Mouse (Mus musculus): ENCODE results near the gene Fra10ac1. TPM values are rescaled to one million over a fixed set of nuclear protein-coding genes. Genes with fewer than 3 reads are reported as not detected.

The Fra10ac1 gene
- total RNA-seq, 2 experiments from 2014 or later, result 11.4 to 12.1 TPM

GRCm38 (mm10) chr19:38232516-38232915 is 8.6 kb upstream of the Fra10ac1 start:
- no peak for DNase-seq

- no peak for DNase-seq
Measured at GRCm38 (mm10) chr19:38232087-38232486, 8.1 kb upstream of the Fra10ac1 start.

- no peak for DNase-seq
Measured at GRCm38 (mm10) chr19:38228699-38229098, 4.7 kb upstream of the Fra10ac1 start.

GRCm38 (mm10) chr19:38224685-38225060 is 717 bp upstream of the Fra10ac1 start:
- DNase-seq, result no peak

GRCm38 (mm10) chr19:38223356-38223904 is 526 bp downstream of the Fra10ac1 start:
- DNase-seq, result no peak

GRCm38 (mm10) chr19:38217696-38218095 is 6.3 kb downstream of the Fra10ac1 start:
- no peak for DNase-seq

- DNase-seq, result no peak
Measured at GRCm38 (mm10) chr19:38206669-38207068, 17.3 kb downstream of the Fra10ac1 start.

GRCm38 (mm10) chr19:38198731-38199130 is 25.2 kb downstream of the Fra10ac1 start:
- no peak for DNase-seq

- DNase-seq, result no peak
Measured at GRCm38 (mm10) chr19:38195245-38195644, 28.7 kb downstream of the Fra10ac1 start.

- no peak for DNase-seq
Measured at GRCm38 (mm10) chr19:38191446-38191845, 32.5 kb downstream of the Fra10ac1 start.

GRCm38 (mm10) chr19:38190606-38191005 is 33.4 kb downstream of the Fra10ac1 start:
- no peak for DNase-seq

GRCm38 (mm10) chr19:38187345-38187680 is 36.6 kb downstream of the Fra10ac1 start:
- no peak for DNase-seq

GRCm38 (mm10) chr19:38186631-38187344 is 37.2 kb downstream of the Fra10ac1 start:
- no peak for DNase-seq

GRCm38 (mm10) chr19:38179675-38180074 is 44.3 kb downstream of the Fra10ac1 start:
- no peak for DNase-seq

- no peak for DNase-seq
Measured at GRCm38 (mm10) chr19:38164633-38165032, 59.3 kb downstream of the Fra10ac1 start.

GRCm38 (mm10) chr19:38161648-38162354 is 62.2 kb downstream of the Fra10ac1 start:
- no peak for DNase-seq

GRCm38 (mm10) chr19:38156243-38156642 is 67.7 kb downstream of the Fra10ac1 start:
- no peak for DNase-seq

- no peak for DNase-seq
Measured at GRCm38 (mm10) chr19:38143540-38144271, 80.2 kb downstream of the Fra10ac1 start.

All from gastrocnemius, postnatal 25 days (tissue).